Mouse (Mus musculus) regulatory T cell (primary cell): ENCODE results near the gene Nup107.
"Not testable (repeated sequence)": the region's sequence is repeated elsewhere in the genome, so short reads cannot be mapped to it uniquely, and the experiment has no call there.

Source experiments
- in situ Hi-C: fragments of 300-600 bp; cut with MboI, MseI; formaldehyde crosslinking; loops from one replicate; pipeline ENCODE4 v1.15.1; 2025; ENCODE audit warnings: high pct_unique_total_duplicates

The Nup107 gene

GRCm38 (mm10) chr10:117753711-117754608 lies 38.5 kb downstream of the Nup107 start:
- in situ Hi-C loops = loop anchor here (25.0 kb wide), 1 partner anchor 1458 kb away; no protein-coding TSS in a partner anchor

GRCm38 (mm10) chr10:117752851-117753647 lies 39.5 kb downstream of the Nup107 start:
- in situ Hi-C loops = loop anchor here (25.0 kb wide), 1 partner anchor 1459 kb away; no protein-coding TSS in a partner anchor

- in situ Hi-C loops = loop anchor here (25.0 kb wide), 1 partner anchor 1460 kb away; no protein-coding TSS in a partner anchor
Observed at GRCm38 (mm10) chr10:117752304-117752821, 40.1 kb downstream of the Nup107 start.

GRCm38 (mm10) chr10:117751744-117752143 lies 40.8 kb downstream of the Nup107 start:
- in situ Hi-C loops = loop anchor here (25.0 kb wide), 1 partner anchor 1461 kb away; no protein-coding TSS in a partner anchor

- in situ Hi-C loops = loop anchor here (25.0 kb wide), 1 partner anchor 1461 kb away; no protein-coding TSS in a partner anchor
Observed at GRCm38 (mm10) chr10:117751282-117751610, 41.3 kb downstream of the Nup107 start.

- in situ Hi-C loops = loop anchor here (25.0 kb wide), 1 partner anchor 1462 kb away; no protein-coding TSS in a partner anchor
Observed at GRCm38 (mm10) chr10:117750529-117751281, 41.8 kb downstream of the Nup107 start.

GRCm38 (mm10) chr10:117749787-117750343 lies 42.6 kb downstream of the Nup107 start:
- in situ Hi-C loops = loop anchor here (25.0 kb wide), 1 partner anchor 1462 kb away; no protein-coding TSS in a partner anchor

GRCm38 (mm10) chr10:117749050-117749686 lies 43.3 kb downstream of the Nup107 start:
- in situ Hi-C loops = no loop called here

- in situ Hi-C loops = no loop called here
Observed at GRCm38 (mm10) chr10:117748276-117749049, 44.0 kb downstream of the Nup107 start.

- in situ Hi-C loops = no loop called here
Observed at GRCm38 (mm10) chr10:117747711-117748110, 44.8 kb downstream of the Nup107 start.

GRCm38 (mm10) chr10:117746297-117746883 lies 46.1 kb downstream of the Nup107 start, which contains the start of gene Slc35e3:
Gene Slc35e3 (minus strand): TSS chr10:117746365.
- in situ Hi-C loops = no loop called here

- in situ Hi-C loops = not testable (repeated sequence)
Observed at GRCm38 (mm10) chr10:117745570-117746296, 46.8 kb downstream of the Nup107 start.

- in situ Hi-C loops = no loop called here
Observed at GRCm38 (mm10) chr10:117743917-117744316, 48.6 kb downstream of the Nup107 start.

- in situ Hi-C loops = no loop called here
Observed at GRCm38 (mm10) chr10:117743182-117743581, 49.3 kb downstream of the Nup107 start.

GRCm38 (mm10) chr10:117742618-117743017 lies 49.9 kb downstream of the Nup107 start:
- in situ Hi-C loops = no loop called here

GRCm38 (mm10) chr10:117741698-117742475 lies 50.6 kb downstream of the Nup107 start:
- in situ Hi-C loops = no loop called here

- in situ Hi-C loops = no loop called here
Observed at GRCm38 (mm10) chr10:117740921-117741320, 51.6 kb downstream of the Nup107 start.
